Mouse (Mus musculus) intestine, postnatal 0 days (tissue): ENCODE measurements around the gene Lrrfip1. TPM values are rescaled to one million over a fixed set of nuclear protein-coding genes. Genes with fewer than 3 reads are reported as not detected.

Source experiments
- ATAC-seq: fragments of 200-750 bp; cut with Nextera tagmentation; 2 replicates; pipeline ENCODE4 v1.8.0; 2017; ENCODE audit warnings: mild to moderate bottlenecking, moderate TSS enrichment, moderate library complexity
- H3K27ac ChIP-seq: fragments of 300-500 bp; sonication (generic); 2 replicates; pipeline ENCODE4 v1.5.1; 2014; ENCODE audit warnings: mild to moderate bottlenecking, low read depth, low read length, moderate library complexity
- H3K27me3 ChIP-seq: fragments of 300-500 bp; sonication (generic); replicated peaks from 2 replicates; pipeline ENCODE4 v1.6.1; 2014; ENCODE audit warnings: low read length, mixed read lengths; ENCODE audit not compliant: control insufficient read depth, insufficient read depth
- H3K36me3 ChIP-seq: fragments of 300-500 bp; sonication (generic); 2 replicates; pipeline ENCODE4 v1.6.1; 2014; ENCODE audit warnings: mild to moderate bottlenecking, moderate library complexity; ENCODE audit not compliant: control insufficient read depth, insufficient read depth
- H3K4me1 ChIP-seq: fragments of 300-500 bp; sonication (generic); replicated peaks from 2 replicates; pipeline ENCODE4 v1.6.1; 2014; ENCODE audit warnings: antibody characterized with exemption, low read length, mixed read lengths; ENCODE audit not compliant: control insufficient read depth, insufficient read depth
- H3K4me2 ChIP-seq: fragments of 300-500 bp; sonication (generic); replicated peaks from 2 replicates; pipeline ENCODE4 v1.6.1; 2014; ENCODE audit warnings: low read depth, mild to moderate bottlenecking, moderate library complexity
- H3K4me3 ChIP-seq: fragments of 300-500 bp; sonication (generic); 2 replicates; pipeline ENCODE4 v1.5.1; 2014; ENCODE audit warnings: low read depth, low read length
- H3K9ac ChIP-seq: fragments of 300-500 bp; sonication (generic); 2 replicates; pipeline ENCODE4 v1.6.1; 2014; ENCODE audit warnings: mild to moderate bottlenecking, low read depth, low read length
- H3K9me3 ChIP-seq: fragments of 300-500 bp; sonication (generic); 2 replicates; pipeline ENCODE4 v1.6.1; 2016; ENCODE audit warnings: mixed run types; ENCODE audit not compliant: control insufficient read depth
- CTCF ChIP-seq: sonication (generic); IDR thresholded peaks from 2 replicates; pipeline ENCODE4 v1.5.1; 2016; ENCODE audit warnings: low read depth, mild to moderate bottlenecking, control low read depth, antibody characterized with exemption, moderate library complexity
- WGBS: fragments of 180-500 bp; shearing (Covaris S2); extraction: QIAGEN DNeasy Blood & Tissue Kit; methylation state at CpG from one replicate; pipeline ENCODE4 v1.1.7; 2014; 5-methylcytosine and 5-hydroxymethylcytosine counted together
- polyA plus RNA-seq: library from polyadenylated mRNA; unstranded; fragments of >200 nt; fragmentation: Nextera tagmentation; extraction: Ambion mirVana; gene quantifications from 2 replicates; pipeline ENCODE4 v1.2.1, GENCODE M21; 2015

The Lrrfip1 gene
- polyA plus RNA-seq, 1 experiment from 2014 or later: 79.2 TPM

DNA sequence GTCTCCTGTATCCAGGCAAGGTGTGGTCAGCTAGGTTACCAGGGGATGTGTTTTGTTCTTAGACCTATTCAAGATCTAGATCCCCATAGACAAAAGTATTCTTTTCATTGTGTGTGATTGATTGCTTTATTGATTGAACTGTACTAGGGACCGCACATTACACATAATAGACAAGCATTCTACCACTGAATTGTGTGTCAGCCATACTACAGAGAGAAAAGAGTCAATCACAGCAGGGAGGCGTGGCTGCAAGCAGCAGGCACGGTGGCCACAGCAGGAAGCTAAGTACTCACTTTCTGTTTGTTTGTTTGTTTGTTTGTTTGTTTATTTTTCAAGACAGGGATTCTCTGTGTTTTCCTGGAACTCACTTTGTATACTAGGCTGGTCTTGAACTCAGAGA lies 25.9 kb downstream of the Lrrfip1 start:
- 48% methylated on average over 3 of the region's 3 CpGs for WGBS
- Histone ChIP-seq H3K36me3 (no peaks in the 10 kb centered on the region), H3K4me1 (peaks cover 4% of the 10 kb centered on the region; the same call in 1 of the 2 replicates), H3K9ac (no peak overlapping the region), H3K4me2 (peak overlapping the region; percentile 17; the same call in 1 of the 2 replicates), H3K9me3 (no peaks in the 10 kb centered on the region), H3K4me3 (no peak overlapping the region), H3K27ac (peak overlapping the region; percentile 68), H3K27me3 (no peaks in the 10 kb centered on the region)
- ATAC-seq: no peak
- TF ChIP-seq CTCF: no peak

DNA sequence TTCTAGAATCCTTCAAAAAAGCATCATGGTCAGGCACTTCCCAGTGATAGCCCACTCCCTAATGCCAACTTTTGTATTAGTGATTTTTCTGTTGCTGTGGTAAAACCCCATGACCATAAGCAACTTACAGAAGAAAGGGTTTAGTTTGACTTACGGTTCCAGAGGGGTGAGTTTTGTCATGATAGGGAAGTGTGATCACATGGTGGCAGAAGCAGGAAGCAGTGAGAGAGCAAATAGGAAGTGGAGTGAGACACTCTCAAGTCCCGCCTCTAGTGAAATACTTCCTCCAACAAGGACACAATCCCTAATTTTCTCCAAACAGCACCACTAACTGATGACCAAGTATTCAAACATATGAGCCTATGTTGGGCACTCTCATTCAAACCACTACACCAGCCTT lies 28.4 kb downstream of the Lrrfip1 start:
- H3K27me3 ChIP-seq: no peaks in the 10 kb centered on the region
- H3K9ac ChIP-seq: no peak overlapping the region
- 86% methylated on average over 2 of the region's 2 CpGs for WGBS
- no peak overlapping the region for H3K4me2 ChIP-seq
- no peak overlapping the region for H3K4me3 ChIP-seq
- H3K9me3 ChIP-seq: no peaks in the 10 kb centered on the region
- H3K4me1 ChIP-seq: peaks cover 7% of the 10 kb centered on the region; the same call in 1 of the 2 replicates
- no peak for ATAC-seq
- no peaks in the 10 kb centered on the region for H3K36me3 ChIP-seq
- H3K27ac ChIP-seq: no peak overlapping the region
- no peak for TF ChIP-seq CTCF

DNA sequence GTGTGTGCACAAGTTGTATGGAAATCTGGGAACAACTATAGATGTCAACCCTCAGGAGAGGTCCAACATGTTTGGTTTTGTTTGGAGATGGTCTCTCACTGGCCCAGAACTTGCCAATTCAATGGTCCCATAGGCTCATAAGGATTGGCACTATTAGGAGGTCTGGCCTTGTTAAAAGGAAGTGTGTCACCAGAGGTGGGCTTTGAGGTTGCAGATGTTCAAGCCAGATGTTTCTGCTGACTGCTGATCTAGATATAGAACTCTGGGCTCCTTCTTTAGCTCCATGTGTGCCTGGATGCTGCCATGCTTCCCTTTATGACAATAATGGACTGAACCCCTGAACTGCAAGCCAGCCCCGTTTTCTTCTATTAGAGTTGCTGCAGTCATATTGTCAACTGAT lies 31.8 kb downstream of the Lrrfip1 start:
- H3K9ac ChIP-seq: no peak overlapping the region
- H3K36me3 ChIP-seq: no peaks in the 10 kb centered on the region
- 84% methylated on average over 1 of the region's 1 CpGs for WGBS
- no peaks in the 10 kb centered on the region for H3K9me3 ChIP-seq
- peaks cover 6% of the 10 kb centered on the region for H3K4me1 ChIP-seq
- ATAC-seq: no peak
- no peak overlapping the region for H3K27ac ChIP-seq
- H3K27me3 ChIP-seq: no peaks in the 10 kb centered on the region
- H3K4me2 ChIP-seq: no peak overlapping the region
- H3K4me3 ChIP-seq: no peak overlapping the region
- TF ChIP-seq CTCF: no peak

DNA sequence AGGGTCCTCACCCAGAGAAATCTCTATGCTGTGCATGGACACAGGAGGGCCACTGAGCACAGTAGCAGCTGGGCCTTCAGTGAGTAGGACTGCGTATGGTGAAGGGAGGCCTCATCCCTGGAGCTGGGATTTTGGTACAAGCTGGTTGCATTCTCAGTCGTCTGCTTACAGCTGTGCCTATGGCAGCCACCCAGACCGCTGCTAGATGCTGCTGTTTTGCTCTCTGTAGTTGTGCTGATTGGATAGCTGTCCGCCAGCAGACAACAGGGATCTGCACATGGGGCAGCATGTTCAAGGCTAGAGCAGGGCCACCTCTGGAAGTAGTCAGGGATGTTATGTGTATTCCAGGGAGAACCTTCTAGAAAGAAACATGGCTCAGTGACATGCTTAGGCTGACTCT lies 33.0 kb downstream of the Lrrfip1 start:
- no peaks in the 10 kb centered on the region for H3K27me3 ChIP-seq
- H3K4me2 ChIP-seq: no peak overlapping the region
- H3K9me3 ChIP-seq: no peaks in the 10 kb centered on the region
- no peak for TF ChIP-seq CTCF
- no peak for ATAC-seq
- H3K4me3 ChIP-seq: no peak overlapping the region
- no peak overlapping the region for H3K27ac ChIP-seq
- peaks cover 6% of the 10 kb centered on the region for H3K4me1 ChIP-seq
- 83% methylated on average over 4 of the region's 4 CpGs for WGBS
- no peaks in the 10 kb centered on the region for H3K36me3 ChIP-seq
- H3K9ac ChIP-seq: no peak overlapping the region

DNA sequence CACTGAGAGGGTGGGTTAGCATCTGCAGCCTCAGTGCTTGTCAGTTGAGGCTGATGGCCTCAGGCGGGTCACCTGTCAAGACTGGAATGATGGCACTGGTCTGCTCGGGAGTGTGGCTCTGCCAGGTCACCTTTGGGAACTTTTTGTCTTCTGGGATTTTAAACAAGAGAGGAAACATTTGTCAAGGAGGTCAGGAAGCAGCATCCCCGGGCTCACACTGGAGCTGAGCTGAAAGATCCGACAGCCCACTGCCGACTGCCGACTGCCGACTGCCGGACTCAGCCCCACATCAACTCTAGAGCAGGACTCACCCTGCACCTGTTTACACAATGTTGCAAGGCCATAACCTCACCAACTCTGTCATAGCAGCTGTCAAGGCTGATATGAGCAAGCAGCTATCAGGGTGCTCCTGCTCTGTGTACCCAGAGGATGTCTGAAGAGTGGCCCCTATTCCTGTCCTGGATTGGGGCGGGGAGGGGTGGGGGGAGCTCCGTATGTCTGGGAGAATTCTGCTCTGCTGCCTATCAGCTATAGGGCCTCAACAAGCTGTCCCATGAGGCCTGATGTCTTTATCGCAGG lies 33.9 kb downstream of the Lrrfip1 start:
- no peak overlapping the region for H3K9ac ChIP-seq
- WGBS: 22% methylated on average over 11 of the region's 11 CpGs

DNA sequence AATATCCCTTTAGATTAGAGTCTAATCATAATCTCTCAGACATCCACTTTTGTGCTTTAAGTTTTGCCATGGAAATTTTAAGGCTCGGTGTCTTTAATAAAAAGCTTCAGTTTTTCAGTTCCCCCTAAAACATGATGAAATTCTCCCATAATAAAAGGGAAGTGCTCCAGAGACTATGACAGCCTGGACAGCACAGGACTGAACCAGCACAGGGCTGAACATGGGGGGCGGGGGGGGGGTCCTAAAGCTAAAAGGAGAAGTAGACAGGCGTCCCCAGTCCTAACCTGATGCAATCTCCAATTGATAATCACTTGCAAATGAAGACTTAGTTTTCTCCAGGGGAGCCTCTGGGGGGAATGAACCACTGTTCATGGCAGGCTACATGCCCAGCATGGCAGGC lies 36.0 kb downstream of the Lrrfip1 start:
- H3K27ac ChIP-seq: no peak overlapping the region
- H3K36me3 ChIP-seq: no peaks in the 10 kb centered on the region
- 83% methylated on average over 3 of the region's 3 CpGs for WGBS
- no peak for ATAC-seq
- no peaks in the 10 kb centered on the region for H3K27me3 ChIP-seq
- no peak overlapping the region for H3K4me3 ChIP-seq
- peaks cover 6% of the 10 kb centered on the region for H3K4me1 ChIP-seq
- H3K9ac ChIP-seq: no peak overlapping the region
- no peak overlapping the region for H3K4me2 ChIP-seq
- H3K9me3 ChIP-seq: no peaks in the 10 kb centered on the region
- no peak for TF ChIP-seq CTCF

More for the DNA sequence above, 33.9 kb downstream of the Lrrfip1 start:
- no peaks in the 10 kb centered on the region for H3K36me3 ChIP-seq
- no peaks in the 10 kb centered on the region for H3K27me3 ChIP-seq
- H3K4me2 ChIP-seq: 0 out of 2 replicates have a peak overlapping the region, but pooled peaks have one; percentile 3
- H3K4me1 ChIP-seq: peaks cover 6% of the 10 kb centered on the region
- H3K9me3 ChIP-seq: no peaks in the 10 kb centered on the region
- no peak overlapping the region for H3K4me3 ChIP-seq
- TF ChIP-seq CTCF: no peak
- peak; percentile 86 for ATAC-seq
- no peak overlapping the region for H3K27ac ChIP-seq
